Mouse (Mus musculus) liver, embryonic 15.5 days (tissue): ENCODE measurements around the gene 1700001C19Rik. TPM values are rescaled to one million over a fixed set of nuclear protein-coding genes. Genes with fewer than 3 reads are reported as not detected.

Experiments used
- ATAC-seq: fragments of 200-750 bp; cut with Nextera tagmentation; 2 replicates; pipeline ENCODE4 v1.8.0; 2017; ENCODE audit warnings: moderate number of reproducible peaks, mild to moderate bottlenecking, moderate library complexity; ENCODE audit not compliant: insufficient read depth
- H3K27ac ChIP-seq: fragments of 300-500 bp; sonication (generic); replicated peaks from 2 replicates; pipeline ENCODE4 v1.5.1; 2015; ENCODE audit warnings: mild to moderate bottlenecking, inconsistent platforms
- H3K27me3 ChIP-seq: fragments of 300-500 bp; sonication (generic); 2 replicates; pipeline ENCODE4 v1.6.1; 2015; ENCODE audit warnings: mild to moderate bottlenecking, inconsistent platforms
- H3K36me3 ChIP-seq: fragments of 300-500 bp; sonication (generic); replicated peaks from 2 replicates; pipeline ENCODE4 v1.6.1; 2015; ENCODE audit warnings: moderate library complexity, mild to moderate bottlenecking, inconsistent platforms
- H3K4me1 ChIP-seq: fragments of 300-500 bp; sonication (generic); replicated peaks from 2 replicates; pipeline ENCODE4 v1.6.1; 2015; ENCODE audit warnings: inconsistent platforms
- H3K4me2 ChIP-seq: fragments of 300-500 bp; sonication (generic); 2 replicates; pipeline ENCODE4 v1.6.1; 2015; ENCODE audit warnings: moderate library complexity, mild to moderate bottlenecking, inconsistent platforms
- H3K4me3 ChIP-seq: fragments of 300-500 bp; sonication (generic); replicated peaks from 2 replicates; pipeline ENCODE4 v1.5.1; 2015; ENCODE audit warnings: mild to moderate bottlenecking, inconsistent platforms
- H3K9ac ChIP-seq: fragments of 300-500 bp; sonication (generic); 2 replicates; pipeline ENCODE4 v1.6.1; 2015; ENCODE audit warnings: moderate library complexity, mild to moderate bottlenecking, inconsistent platforms
- H3K9me3 ChIP-seq: fragments of 300-500 bp; sonication (generic); replicated peaks from 2 replicates; pipeline ENCODE4 v1.6.1; 2016; ENCODE audit warnings: inconsistent platforms
- WGBS: fragments of 180-500 bp; shearing (Covaris S2); methylation state at CpG from one replicate; pipeline ENCODE4 v1.1.7; 2015; ENCODE audit warnings: mixed read lengths; ENCODE audit not compliant: insufficient replicate concordance; 5-methylcytosine and 5-hydroxymethylcytosine counted together
- polyA plus RNA-seq: library from polyadenylated mRNA; unstranded; fragments of >200 nt; fragmentation: Nextera tagmentation; extraction: Ambion mirVana; gene quantifications from 2 replicates; pipeline ENCODE4 v1.2.1, GENCODE M21; 2015

Gene 1700001C19Rik
- 1.4 and 1.7 TPM in 2 replicates for polyA plus RNA-seq

DNA sequence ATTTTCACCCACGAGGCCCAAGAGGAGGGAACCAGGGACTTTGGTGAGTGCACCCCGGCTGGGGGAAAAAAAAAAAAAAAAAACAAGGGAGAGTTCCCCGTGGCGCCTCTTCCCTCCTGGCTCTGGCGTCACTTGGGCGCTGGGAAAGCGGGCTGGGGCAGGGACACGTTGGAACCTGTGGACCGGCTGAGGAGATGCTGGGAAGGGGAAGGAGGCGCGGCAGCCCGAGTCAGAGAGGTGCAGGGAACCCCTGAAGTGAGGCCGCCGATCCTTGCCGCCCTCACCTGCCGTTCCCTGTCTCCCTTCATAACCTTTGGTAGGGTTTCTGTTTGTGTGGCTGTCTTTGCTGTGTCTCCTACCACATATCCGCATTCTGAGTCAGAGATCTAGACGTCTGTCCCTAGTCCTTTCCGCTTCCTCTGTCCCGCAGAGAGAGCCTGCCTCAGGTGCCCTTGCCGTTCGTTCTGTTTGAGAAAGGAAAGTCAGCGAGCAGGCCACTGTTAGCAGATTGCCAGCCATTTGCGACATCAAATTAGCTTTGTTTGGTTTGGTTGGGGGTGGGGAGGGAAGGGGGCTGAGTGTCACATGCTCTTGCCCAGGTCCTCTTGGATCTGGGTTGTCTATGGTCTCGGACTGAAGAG, at the start of gene 1700001C19Rik:
1700001C19Rik (minus strand) TSS at position 470 of the 641 bp plus-strand sequence.
- ATAC-seq = peak; percentile 29; the same call in 1 of the 2 replicates

DNA sequence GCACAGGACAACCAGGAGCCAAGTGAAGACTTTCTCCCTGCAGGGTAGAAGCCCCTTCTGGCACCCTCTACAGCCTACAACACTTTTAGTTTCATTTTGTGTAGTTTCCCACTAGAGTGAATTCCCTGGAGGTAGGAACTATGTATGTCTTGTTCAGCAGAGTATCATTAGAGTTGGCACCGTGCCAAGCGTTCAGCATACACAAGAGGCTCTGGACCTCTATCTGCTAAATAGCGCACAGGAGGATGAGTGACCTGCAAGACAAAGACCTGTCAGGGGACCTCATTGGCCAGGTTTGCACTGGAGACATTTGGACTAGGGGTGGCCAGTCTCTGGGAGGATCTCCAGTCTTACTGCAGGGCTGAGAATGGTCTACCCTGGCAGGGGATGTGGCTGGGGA, 48.6 kb upstream of the 1700001C19Rik start:
- Histone ChIP-seq H3K27me3 (no peaks in the 10 kb centered on the region), H3K4me1 (peaks cover 36% of the 10 kb centered on the region), H3K4me3 (no peak overlapping the region), H3K36me3 (peaks cover 30% of the 10 kb centered on the region), H3K9me3 (no peaks in the 10 kb centered on the region), H3K9ac (no peak overlapping the region), H3K27ac (peak overlapping the region; percentile 80), H3K4me2 (no peak overlapping the region)
- no peak for ATAC-seq
- WGBS = 79% methylated on average over 3 of the region's 3 CpGs

More for the DNA sequence above, at the start of gene 1700001C19Rik:
- Histone ChIP-seq H3K4me2 (peak within 1 kb of the TSS; percentile 69), H3K9me3 (no peaks in the 10 kb centered on the region), H3K27ac (peak within 1 kb of the TSS; percentile 72), H3K27me3 (peaks cover 44% of the 10 kb centered on the region), H3K4me1 (peaks cover 54% of the 10 kb centered on the region), H3K4me3 (peak within 1 kb of the TSS; percentile 59), H3K36me3 (no peaks in the 10 kb centered on the region), H3K9ac (peak within 1 kb of the TSS; percentile 54)
- 4% methylated on average over 25 of the region's 25 CpGs for WGBS

DNA sequence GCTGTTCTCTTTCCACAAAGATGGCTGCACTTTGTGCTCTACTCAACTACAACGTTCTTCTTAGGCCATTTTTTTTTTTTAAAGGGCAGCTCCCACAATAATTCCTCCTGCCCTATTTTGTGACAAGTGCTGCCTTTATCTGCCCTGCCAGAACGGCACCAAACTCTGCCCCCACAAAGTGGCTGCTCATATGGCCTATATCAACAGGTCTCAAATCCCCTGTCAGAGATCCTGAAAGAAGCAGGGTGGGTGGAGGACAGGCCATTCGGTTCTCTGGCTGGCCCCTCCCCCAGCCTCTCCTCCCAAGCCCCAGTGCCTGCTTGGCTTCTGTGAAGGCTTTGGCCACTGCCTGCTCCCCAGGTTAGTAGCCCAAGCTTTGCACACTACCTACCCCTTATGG, 47.8 kb upstream of the 1700001C19Rik start:
- Histone ChIP-seq H3K9me3 (no peaks in the 10 kb centered on the region), H3K4me3 (no peak overlapping the region), H3K4me2 (peak overlapping the region; percentile 19), H3K27ac (peak overlapping the region; percentile 80), H3K9ac (no peak overlapping the region), H3K4me1 (peaks cover 36% of the 10 kb centered on the region), H3K36me3 (peaks cover 22% of the 10 kb centered on the region), H3K27me3 (no peaks in the 10 kb centered on the region)
- WGBS = 8% methylated on average over 3 of the region's 3 CpGs
- ATAC-seq = peak; percentile 32; the same call in 1 of the 2 replicates

DNA sequence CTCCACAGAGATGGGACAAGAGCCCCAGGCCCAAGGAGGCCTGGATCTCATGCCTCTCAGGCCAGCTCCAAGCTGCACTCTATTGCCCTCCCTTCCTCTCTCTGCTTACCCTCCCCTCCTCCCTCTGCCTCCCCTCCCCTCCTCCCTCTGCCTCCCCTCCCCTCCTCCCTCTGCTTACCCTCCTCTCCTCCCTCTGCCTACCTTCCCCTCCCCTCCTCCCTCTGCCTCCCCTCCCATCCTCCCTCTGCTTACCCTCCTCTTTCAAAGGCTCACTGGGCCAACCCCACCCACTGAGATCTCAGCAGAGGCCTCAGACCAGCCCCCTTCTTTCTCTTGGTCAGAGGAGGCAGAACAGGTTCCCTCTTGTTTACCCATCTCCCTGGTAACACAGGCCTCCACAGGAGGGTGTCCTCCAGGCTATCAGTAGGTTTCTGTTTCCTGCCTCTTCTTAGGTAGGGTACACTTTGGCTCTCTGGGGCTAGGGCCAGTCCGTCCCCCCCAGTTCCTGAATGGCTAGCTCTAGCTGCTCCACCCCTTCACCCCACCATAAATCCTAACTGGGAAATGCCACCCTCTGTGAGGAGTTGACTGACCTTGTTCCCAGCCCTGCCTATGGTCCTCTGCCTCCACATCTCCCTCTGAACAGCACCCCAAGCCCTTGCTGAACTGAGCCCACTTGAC, 47.2 kb upstream of the 1700001C19Rik start:
- WGBS = 5% methylated on average over 1 of the region's 1 CpGs
- no peak overlapping the region for H3K9ac ChIP-seq

DNA sequence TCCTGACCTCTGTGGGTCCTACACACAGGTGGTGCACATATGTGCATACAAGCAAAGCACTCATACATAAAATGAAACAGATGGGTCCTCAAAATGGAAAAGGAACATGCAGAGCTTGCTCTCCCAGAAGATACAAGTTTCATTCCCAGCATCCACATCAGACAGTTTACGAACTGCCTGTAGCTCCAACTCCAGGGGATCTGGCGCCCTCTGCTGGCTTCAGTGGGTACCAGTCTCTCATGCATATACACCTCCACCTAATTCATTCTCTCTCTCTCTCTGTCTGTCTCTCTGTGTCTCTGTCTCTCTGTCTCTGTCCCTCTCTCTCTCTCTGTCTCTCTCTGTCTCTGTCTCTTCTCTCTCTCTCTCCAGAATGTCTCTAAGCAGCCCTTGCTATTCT, 45.2 kb upstream of the 1700001C19Rik start:
- Histone ChIP-seq H3K4me2 (no peak overlapping the region), H3K4me1 (peaks cover 31% of the 10 kb centered on the region), H3K27ac (no peak overlapping the region), H3K9me3 (no peaks in the 10 kb centered on the region), H3K27me3 (no peaks in the 10 kb centered on the region), H3K4me3 (no peak overlapping the region), H3K9ac (no peak overlapping the region), H3K36me3 (0 out of 2 replicates have a peak, but pooled peaks cover 1% of the 10 kb centered on the region)
- ATAC-seq = no peak
- 44% methylated on average over 2 of the region's 2 CpGs for WGBS

More for the DNA sequence above, 47.2 kb upstream of the 1700001C19Rik start:
- Histone ChIP-seq H3K27ac (peak overlapping the region; percentile 80), H3K9me3 (no peaks in the 10 kb centered on the region), H3K4me2 (peak overlapping the region; percentile 19), H3K36me3 (peaks cover 16% of the 10 kb centered on the region), H3K4me1 (peaks cover 36% of the 10 kb centered on the region), H3K27me3 (no peaks in the 10 kb centered on the region), H3K4me3 (no peak overlapping the region)
- peak; percentile 66 for ATAC-seq

DNA sequence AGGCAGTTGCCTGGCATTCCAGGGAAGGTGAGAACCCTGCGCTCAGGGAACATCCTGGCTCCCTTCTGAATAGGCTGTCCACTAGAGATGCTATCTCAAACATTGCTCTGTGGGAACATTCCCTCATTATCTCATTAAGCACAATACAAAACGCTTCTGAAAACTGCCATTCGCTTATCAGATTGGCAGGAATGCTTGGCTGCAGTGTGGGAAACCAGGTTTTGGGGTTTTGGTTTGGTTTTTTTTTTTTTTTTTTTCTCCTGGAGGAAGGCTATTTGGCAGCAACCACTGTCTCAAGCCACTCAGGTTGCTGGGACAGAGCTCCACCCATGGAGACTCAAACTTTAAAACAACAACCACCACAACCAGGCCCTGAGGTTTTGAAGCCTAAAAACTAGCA, 42.7 kb upstream of the 1700001C19Rik start:
- Histone ChIP-seq H3K4me1 (peaks cover 12% of the 10 kb centered on the region), H3K36me3 (no peaks in the 10 kb centered on the region), H3K9me3 (no peaks in the 10 kb centered on the region), H3K4me3 (no peak overlapping the region), H3K27me3 (no peaks in the 10 kb centered on the region), H3K27ac (no peak overlapping the region), H3K9ac (no peak overlapping the region), H3K4me2 (no peak overlapping the region)
- no peak for ATAC-seq
- whole genome bisulfite sequencing = 45% methylated on average over 3 of the region's 3 CpGs

DNA sequence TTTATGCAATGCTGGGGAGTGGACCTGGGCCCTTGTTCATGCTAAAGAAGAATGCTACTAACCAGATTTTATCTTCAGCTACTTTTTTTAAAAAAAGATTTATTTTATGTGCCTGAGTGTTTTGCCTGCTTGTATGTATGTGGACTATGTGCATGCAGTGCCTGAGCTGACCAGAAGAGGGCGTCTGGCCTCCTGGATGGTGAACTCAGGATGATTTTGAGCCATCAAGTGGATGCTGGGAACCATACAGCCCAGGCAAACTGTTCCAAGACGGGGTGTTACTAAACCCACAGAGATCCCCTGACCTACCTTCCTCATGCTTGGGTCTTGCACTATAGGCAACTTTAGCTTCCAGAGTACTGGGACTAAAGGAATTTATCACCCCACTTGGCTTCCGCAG, 38.5 kb upstream of the 1700001C19Rik start:
- Histone ChIP-seq H3K4me1 (peaks cover 19% of the 10 kb centered on the region), H3K9ac (no peak overlapping the region), H3K4me2 (no peak overlapping the region), H3K4me3 (no peak overlapping the region), H3K9me3 (no peaks in the 10 kb centered on the region), H3K27ac (no peak overlapping the region), H3K36me3 (no peaks in the 10 kb centered on the region), H3K27me3 (no peaks in the 10 kb centered on the region)
- no peak for ATAC-seq
- WGBS = 59% methylated on average over 3 of the region's 3 CpGs

DNA sequence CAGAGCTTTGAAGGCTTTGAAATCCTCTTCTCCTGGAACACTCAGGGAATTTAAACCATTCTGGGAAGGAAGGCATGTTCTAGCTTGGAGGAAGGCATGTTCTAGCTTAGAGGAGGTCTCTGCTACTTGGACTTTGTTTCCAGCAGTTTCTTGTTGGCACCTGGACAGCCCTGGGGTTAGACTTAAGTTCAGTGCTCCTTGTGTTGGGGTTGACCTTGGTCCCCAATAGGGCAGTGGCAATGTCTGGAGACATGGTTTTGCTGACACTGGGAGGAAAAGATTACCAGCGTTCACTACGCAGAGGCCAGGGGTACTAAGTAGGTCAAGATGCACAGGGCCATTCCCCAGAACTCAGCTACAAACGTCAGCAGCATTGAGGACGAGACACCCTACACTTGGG, 38.0 kb upstream of the 1700001C19Rik start:
- H3K27ac ChIP-seq = no peak overlapping the region
- H3K27me3 ChIP-seq = no peaks in the 10 kb centered on the region
- H3K36me3 ChIP-seq = no peaks in the 10 kb centered on the region
- no peak overlapping the region for H3K4me2 ChIP-seq
- no peak overlapping the region for H3K4me3 ChIP-seq
- 68% methylated on average over 4 of the region's 4 CpGs for WGBS
- H3K9ac ChIP-seq = no peak overlapping the region
- H3K9me3 ChIP-seq = no peaks in the 10 kb centered on the region
- H3K4me1 ChIP-seq = peaks cover 19% of the 10 kb centered on the region
- ATAC-seq = no peak

DNA sequence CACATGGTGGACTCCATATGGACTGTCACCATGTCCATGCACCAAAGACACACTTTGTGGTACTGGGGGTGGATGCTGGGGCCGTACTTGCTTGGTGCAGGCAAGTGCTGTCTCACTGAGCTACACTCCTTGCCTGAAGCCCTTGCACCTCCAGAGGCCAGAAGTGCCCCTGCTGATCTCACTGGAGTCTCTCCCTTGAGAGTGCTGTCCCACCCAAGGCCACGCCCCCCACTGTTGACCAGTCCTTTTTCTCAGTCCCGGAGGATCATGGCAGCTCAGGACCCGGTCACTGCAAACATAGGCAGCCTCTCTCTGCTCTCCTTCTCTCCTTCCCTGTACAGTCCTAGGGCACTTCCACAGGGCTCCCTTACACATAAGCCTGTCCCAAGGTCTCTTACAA, 37.1 kb upstream of the 1700001C19Rik start:
- Histone ChIP-seq H3K9me3 (no peaks in the 10 kb centered on the region), H3K4me3 (no peak overlapping the region), H3K27me3 (peaks cover 6% of the 10 kb centered on the region; the same call in 1 of the 2 replicates), H3K36me3 (no peaks in the 10 kb centered on the region), H3K4me1 (peaks cover 19% of the 10 kb centered on the region), H3K4me2 (no peak overlapping the region), H3K27ac (no peak overlapping the region), H3K9ac (no peak overlapping the region)
- ATAC-seq = no peak
- 53% methylated on average over 4 of the region's 4 CpGs for WGBS

DNA sequence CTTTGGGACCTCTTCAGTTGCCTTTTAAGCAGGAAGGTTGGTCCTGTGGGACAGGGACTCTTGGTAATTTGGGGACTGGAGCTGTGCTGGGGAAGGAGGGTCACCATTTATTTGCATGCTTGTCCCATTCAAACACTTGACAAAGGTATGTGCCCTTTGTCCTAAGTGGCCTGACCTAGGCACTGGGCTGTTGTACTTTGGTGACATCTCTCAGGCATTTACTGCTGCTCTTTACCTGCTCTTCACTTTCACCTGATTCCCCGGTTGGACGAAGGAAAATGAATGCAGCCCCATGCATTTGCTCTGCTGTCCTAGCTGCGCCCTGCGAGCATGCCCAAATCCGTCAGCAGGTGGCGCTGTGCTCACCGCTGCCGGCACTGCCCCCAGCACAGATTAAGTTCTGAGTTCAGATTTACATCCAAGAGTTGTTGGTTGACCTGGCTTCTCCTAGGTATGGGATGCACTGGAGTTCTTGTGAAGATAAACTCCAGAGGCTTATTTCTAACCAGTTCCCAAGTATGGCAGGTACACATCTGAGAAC, 36.3 kb upstream of the 1700001C19Rik start:
- Histone ChIP-seq H3K27ac (no peak overlapping the region), H3K4me1 (peaks cover 22% of the 10 kb centered on the region), H3K4me3 (no peak overlapping the region), H3K36me3 (no peaks in the 10 kb centered on the region), H3K9me3 (no peaks in the 10 kb centered on the region), H3K4me2 (no peak overlapping the region), H3K27me3 (peaks cover 14% of the 10 kb centered on the region; the same call in 1 of the 2 replicates), H3K9ac (no peak overlapping the region)
- 6% methylated on average over 8 of the region's 8 CpGs for WGBS
- no peak for ATAC-seq
